Mouse (Mus musculus) neural tube, embryonic 10.5 days (tissue): ENCODE measurements at regions not wholly inside any gene's neighbourhood (a gene's known extent, or its start where the extent isn't known, plus 50 kb on each side); places are given as distances from the start of the nearest gene placed in this dataset.

Experiments
- DNase-seq: peaks from one replicate; pipeline ENCODE4 v3.0.0-alpha.2; 2017; ENCODE audit warnings: low spot score; ENCODE audit errors: extremely low spot score

- no peak for DNase-seq
Observed at GRCm38 (mm10) chr15:24751480-24752157, 661.9 kb downstream of the Basp1 start.

- no peak for DNase-seq
Observed at GRCm38 (mm10) chr15:24743240-24743639, 670.3 kb downstream of the Basp1 start.

- DNase-seq: no peak
Observed at GRCm38 (mm10) chr15:24725170-24725569, 688.4 kb downstream of the Basp1 start.

GRCm38 (mm10) chr15:24724664-24725063 is 688.9 kb downstream of the Basp1 start:
- peak; percentile 37 for DNase-seq

- DNase-seq: no peak
Observed at GRCm38 (mm10) chr15:24720346-24720745, 693.2 kb downstream of the Basp1 start.

- DNase-seq: no peak
Observed at GRCm38 (mm10) chr15:24682167-24682566, 731.4 kb downstream of the Basp1 start.

GRCm38 (mm10) chr15:24648938-24649337 is 764.6 kb downstream of the Basp1 start:
- no peak for DNase-seq

- no peak for DNase-seq
Observed at GRCm38 (mm10) chr15:24635620-24636019, 777.9 kb downstream of the Basp1 start.

- peak; percentile 41 for DNase-seq
Observed at GRCm38 (mm10) chr15:24596242-24596641, 817.3 kb downstream of the Basp1 start.

GRCm38 (mm10) chr15:24588943-24589342 is 824.6 kb downstream of the Basp1 start:
- peak; percentile 38 for DNase-seq

GRCm38 (mm10) chr15:24566981-24567380 is 846.6 kb downstream of the Basp1 start:
- DNase-seq: peak; percentile 42

- DNase-seq: no peak
Observed at GRCm38 (mm10) chr15:24556806-24557205, 856.8 kb downstream of the Basp1 start.

GRCm38 (mm10) chr15:24550108-24550507 is 863.5 kb downstream of the Basp1 start:
- DNase-seq: no peak

GRCm38 (mm10) chr15:24530065-24530464 is 883.5 kb downstream of the Basp1 start:
- DNase-seq: no peak

- no peak for DNase-seq
Observed at GRCm38 (mm10) chr15:24527379-24527778, 886.2 kb downstream of the Basp1 start.

GRCm38 (mm10) chr15:24513926-24514325 is 899.6 kb downstream of the Basp1 start:
- no peak for DNase-seq

- DNase-seq: no peak
Observed at GRCm38 (mm10) chr15:24501907-24502559, 911.5 kb downstream of the Basp1 start.

- no peak for DNase-seq
Observed at GRCm38 (mm10) chr15:24486235-24486634, 927.3 kb downstream of the Basp1 start.

- DNase-seq: no peak
Observed at GRCm38 (mm10) chr15:24468239-24468638, 945.3 kb downstream of the Basp1 start.

- no peak for DNase-seq
Observed at GRCm38 (mm10) chr15:24457726-24458125, 955.8 kb downstream of the Basp1 start.

- DNase-seq: no peak
Observed at GRCm38 (mm10) chr15:24433083-24433482, 980.5 kb downstream of the Basp1 start.

GRCm38 (mm10) chr15:24429154-24429553 is 984.4 kb downstream of the Basp1 start:
- DNase-seq: no peak

- DNase-seq: no peak
Observed at GRCm38 (mm10) chr15:24422333-24422942, 991.1 kb downstream of the Basp1 start.
